Mouse (Mus musculus) ovary, adult 2 months (tissue): Measurements from ENCODE around the gene Tmem44. TPM values are rescaled to one million over a fixed set of nuclear protein-coding genes. Genes with fewer than 3 reads are reported as not detected.

Source experiments
- polyA plus RNA-seq: library from polyadenylated mRNA; depleted of rRNA; stranded (reverse); fragments of >200 nt; gene quantifications from 2 replicates; pipeline ENCODE4 v1.2.3, GENCODE M21; 2012; rRNA removed

The Tmem44 gene
- polyA plus RNA-seq, result 16.6 and 16.9 TPM in 2 replicates

DNA sequence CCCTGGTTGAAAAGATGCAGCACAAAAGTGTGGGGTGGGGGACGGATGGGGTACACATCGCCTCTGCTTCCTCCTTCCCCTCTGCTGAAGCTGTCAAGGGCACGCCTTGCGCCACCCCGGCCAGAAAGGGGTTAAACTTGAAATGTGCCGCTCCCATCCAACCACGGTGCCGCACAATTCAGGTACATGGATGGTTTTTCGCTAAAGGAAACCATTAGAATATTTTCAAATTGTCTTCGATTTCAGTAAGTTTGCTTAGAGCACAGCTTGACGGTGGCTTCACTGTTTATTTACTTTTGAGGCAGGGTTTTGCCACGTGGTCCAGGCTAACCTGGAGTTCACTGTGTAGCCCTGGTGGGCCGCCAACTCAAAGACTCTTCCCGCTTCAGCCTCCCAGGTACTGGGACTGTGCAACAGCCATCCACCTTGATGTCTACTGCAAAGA lies at the start of gene Tmem44:
Gene Tmem44, minus strand, starts transcription at position 95 of the 445 bp plus-strand sequence.

GRCm38 (mm10) chr16:30599491-30600268 lies 49.0 kb upstream of the Tmem44 start, which contains the start of gene Fam43a:
Gene Fam43a, plus strand, starts transcription at chr16:30599723.

GRCm38 (mm10) chr16:30587494-30588327 lies 37.1 kb upstream of the Tmem44 start, which contains the start of gene Lsg1:
Gene Lsg1, minus strand, starts transcription at chr16:30587592.

Other genes starting within 250 kb of the Tmem44 start
- 0.48 and 1.5 TPM in 2 replicates for gene Gp5, start 240.1 kb downstream of the Tmem44 start, polyA plus RNA-seq
- 33.7 and 94.7 TPM in 2 replicates for gene Atp13a3, start 144.9 kb downstream of the Tmem44 start, polyA plus RNA-seq
- gene Lsg1, start 36.8 kb upstream of the Tmem44 start, polyA plus RNA-seq, result 13.7 and 14.3 TPM in 2 replicates
- 44.3 and 59.0 TPM in 2 replicates for gene Fam43a, start 48.9 kb upstream of the Tmem44 start, polyA plus RNA-seq